Mouse (Mus musculus) liver, embryonic 14.5 days (tissue): ENCODE measurements around the gene Taar4. TPM values are rescaled to one million over a fixed set of nuclear protein-coding genes. Genes with fewer than 3 reads are reported as not detected.

ENCODE experiments used
- ATAC-seq: fragments of 200-750 bp; cut with Nextera tagmentation; 2 replicates; pipeline ENCODE4 v1.8.0; 2017; ENCODE audit warnings: moderate number of reproducible peaks, mild to moderate bottlenecking, moderate library complexity; ENCODE audit not compliant: insufficient read depth
- DNase-seq, 3 experiments: peaks; one replicate each; pipeline ENCODE4 v3.0.0-alpha.2; 2012 to 2013; ENCODE audit warnings: low read depth in 3 of 3, low spot score in 3 of 3
- H3K27ac ChIP-seq: fragments of 300-500 bp; sonication (generic); 2 replicates; pipeline ENCODE4 v1.5.1; 2014; ENCODE audit warnings: moderate library complexity, mild to moderate bottlenecking, control low read depth, inconsistent platforms
- H3K27me3 ChIP-seq: fragments of 300-500 bp; sonication (generic); 2 replicates; pipeline ENCODE4 v1.6.1; 2014; ENCODE audit warnings: mild to moderate bottlenecking, low read length, moderate library complexity; ENCODE audit not compliant: control insufficient read depth, insufficient read depth
- H3K36me3 ChIP-seq: fragments of 300-500 bp; sonication (generic); replicated peaks from 2 replicates; pipeline ENCODE4 v1.6.1; 2014; ENCODE audit warnings: low read depth; ENCODE audit not compliant: control insufficient read depth, insufficient read depth
- H3K4me1 ChIP-seq, 2 experiments: fragments of 200-500 bp in 1 of 2; fragments of 300-500 bp in 1 of 2; sonication (generic) in 1 of 2; replicated peaks; 2 replicates each; pipeline ENCODE4 v1.6.1; 2012 to 2014; ENCODE audit warnings: antibody characterized with exemption in 1 of 2, inconsistent platforms in 1 of 2, low read length in 1 of 2; ENCODE audit not compliant: control insufficient read depth in 2 of 2, insufficient read depth in 2 of 2
- H3K4me2 ChIP-seq: fragments of 300-500 bp; sonication (generic); 2 replicates; pipeline ENCODE4 v1.6.1; 2014; ENCODE audit warnings: low read depth, mild to moderate bottlenecking, control low read depth, moderate library complexity
- H3K4me3 ChIP-seq, 2 experiments: fragments of 200-500 bp in 1 of 2; fragments of 300-500 bp in 1 of 2; sonication (generic) in 1 of 2; 2 replicates each; pipeline ENCODE4 v1.5.1; 2012 to 2014; ENCODE audit warnings: low read depth in 2 of 2, low read length in 2 of 2, mild to moderate bottlenecking in 2 of 2, control low read depth in 1 of 2, inconsistent platforms in 1 of 2, moderate library complexity in 1 of 2; ENCODE audit not compliant: insufficient read depth in 1 of 2
- H3K9ac ChIP-seq: fragments of 300-500 bp; sonication (generic); replicated peaks from 2 replicates; pipeline ENCODE4 v1.6.1; 2014; ENCODE audit warnings: mild to moderate bottlenecking, control low read depth, moderate library complexity
- H3K9me3 ChIP-seq: fragments of 300-500 bp; sonication (generic); 2 replicates; pipeline ENCODE4 v1.6.1; 2016; ENCODE audit warnings: low read length, mixed read lengths; ENCODE audit not compliant: control insufficient read depth
- CTCF ChIP-seq: IDR thresholded peaks from 2 replicates; pipeline ENCODE4 v1.5.1; 2016; ENCODE audit warnings: antibody characterized with exemption, low read depth, control low read depth
- EP300 ChIP-seq: IDR thresholded peaks from 2 replicates; pipeline ENCODE4 v1.6.1; 2016; ENCODE audit warnings: antibody characterized with exemption, low read depth
- WGBS: fragments of 180-500 bp; shearing (Covaris S2); extraction: QIAGEN DNeasy Blood & Tissue Kit; methylation state at CpG from one replicate; pipeline ENCODE4 v1.1.7; 2014; ENCODE audit not compliant: insufficient replicate concordance; 5-methylcytosine and 5-hydroxymethylcytosine counted together
- polyA plus RNA-seq, 2 experiments: library from polyadenylated mRNA; depleted of rRNA in 1 of 2; stranded (reverse) in 1 of 2; unstranded in 1 of 2; fragments of >200 nt; fragmentation: Nextera tagmentation in 1 of 2; extraction: Ambion mirVana in 1 of 2; gene quantifications; 2 replicates each; pipeline versions ENCODE4 v1.2.1 to v1.2.3; 2012 to 2014

The Taar4 gene
- polyA plus RNA-seq, 2 experiments, result not detected

GRCm38 (mm10) chr10:23977958-23978357, 17.7 kb downstream of the Taar4 start:
- 42% methylated on average over 4 of the region's 4 CpGs for WGBS
- no peak for DNase-seq
- no peak for ATAC-seq
- no peak overlapping the region for H3K4me3 ChIP-seq
- 0 out of 4 replicates have a peak, but pooled peaks cover 0 to 2% of the 10 kb centered on the region in 2 experiments for H3K4me1 ChIP-seq
- H3K27me3 ChIP-seq, result no peaks in the 10 kb centered on the region
- no peaks in the 10 kb centered on the region for H3K36me3 ChIP-seq
- H3K9me3 ChIP-seq, result no peaks in the 10 kb centered on the region
- TF ChIP-seq EP300 (no peak), CTCF (no peak)
- H3K9ac ChIP-seq, result no peak overlapping the region
- H3K4me2 ChIP-seq, result no peak overlapping the region
- no peak overlapping the region for H3K27ac ChIP-seq

DNA sequence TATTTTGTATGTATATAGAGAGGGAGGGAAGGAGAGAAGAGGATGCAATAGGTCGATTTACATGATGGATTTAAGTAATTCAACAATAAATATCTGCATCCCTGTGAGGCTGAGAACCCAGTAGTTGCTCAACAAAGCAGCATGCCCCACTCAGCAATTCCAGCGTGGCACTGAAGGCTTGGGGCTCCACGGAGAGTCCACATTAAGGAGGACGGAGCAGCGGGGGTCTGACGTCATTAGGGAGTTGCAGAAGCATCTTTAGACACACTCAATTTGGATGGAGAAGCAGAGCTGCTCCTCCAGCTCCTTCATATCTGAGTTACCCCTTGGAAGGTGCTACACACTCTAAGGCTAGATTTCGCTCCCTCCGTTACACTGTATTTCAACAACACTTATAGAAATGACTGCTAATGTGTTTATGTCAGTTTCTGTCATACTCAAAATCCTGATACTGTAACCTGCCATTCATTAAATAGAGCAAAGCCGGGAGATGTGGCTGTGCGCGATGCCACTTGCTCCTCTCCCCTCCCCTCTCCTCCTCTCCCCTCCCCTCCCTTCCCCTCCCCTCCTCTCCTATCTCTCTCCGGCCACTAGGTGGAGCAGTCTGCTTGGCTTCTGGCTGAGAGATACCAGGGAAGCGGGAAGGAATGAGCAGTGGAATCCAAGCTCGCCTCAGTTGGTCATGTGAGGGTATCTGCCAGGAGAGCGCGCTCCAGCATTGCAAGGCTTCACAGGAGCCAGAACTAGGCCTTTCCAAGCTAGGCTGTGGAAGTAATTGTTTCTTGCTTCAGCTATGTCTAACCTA, 18.8 kb downstream of the Taar4 start:
- DNase-seq, result peak; percentile 30 to 46 (median 45)
- Histone ChIP-seq H3K9ac (no peak overlapping the region), H3K36me3 (no peaks in the 10 kb centered on the region), H3K27me3 (no peaks in the 10 kb centered on the region), H3K4me2 (no peak overlapping the region), H3K27ac (no peak overlapping the region), H3K9me3 (no peaks in the 10 kb centered on the region), H3K4me3 (no peak overlapping the region), H3K4me1 (0 out of 4 replicates have a peak, but pooled peaks cover 0 to 2% of the 10 kb centered on the region in 2 experiments)
- 35% methylated on average over 16 of the region's 16 CpGs for WGBS
- peak; percentile 53; the same call in 1 of the 2 replicates for ATAC-seq
- TF ChIP-seq CTCF, result peak; percentile 88
- no peak for TF ChIP-seq EP300

DNA sequence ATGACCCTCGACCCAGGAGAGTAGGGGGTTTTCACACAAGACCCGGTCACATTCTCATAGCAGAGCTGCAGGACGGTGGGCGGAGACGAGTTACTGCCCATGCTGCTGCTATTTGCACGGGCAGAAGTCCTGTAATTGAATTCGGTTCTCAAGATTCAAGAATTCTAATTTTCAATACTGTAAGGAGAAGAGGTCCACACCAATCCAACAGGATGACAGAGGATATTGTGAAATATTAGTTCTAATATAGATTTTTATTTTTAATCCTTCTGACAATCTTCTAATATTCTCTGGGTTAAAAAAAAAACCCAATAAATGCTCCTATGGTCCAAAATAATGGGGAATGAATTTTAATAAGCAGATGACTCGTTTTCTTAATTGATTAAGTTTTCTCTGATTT, 25.3 kb downstream of the Taar4 start, which contains the start of gene Taar6:
TSS of gene Taar6 (minus strand) at position 101 of the 400 bp plus-strand sequence.
- ATAC-seq (no peak), DNase-seq (no peak)
- no peak within 1 kb of the TSS for H3K4me2 ChIP-seq
- no peaks in the 10 kb centered on the region for H3K36me3 ChIP-seq
- no peak within 1 kb of the TSS for H3K4me3 ChIP-seq
- H3K9me3 ChIP-seq, result no peaks in the 10 kb centered on the region
- no peak within 1 kb of the TSS for H3K9ac ChIP-seq
- 58% methylated on average over 8 of the region's 8 CpGs for WGBS
- no peaks in the 10 kb centered on the region for H3K27me3 ChIP-seq
- no peaks in the 10 kb centered on the region for H3K4me1 ChIP-seq
- TF ChIP-seq CTCF, result no peak
- TF ChIP-seq EP300, result no peak
- no peak within 1 kb of the TSS for H3K27ac ChIP-seq

DNA sequence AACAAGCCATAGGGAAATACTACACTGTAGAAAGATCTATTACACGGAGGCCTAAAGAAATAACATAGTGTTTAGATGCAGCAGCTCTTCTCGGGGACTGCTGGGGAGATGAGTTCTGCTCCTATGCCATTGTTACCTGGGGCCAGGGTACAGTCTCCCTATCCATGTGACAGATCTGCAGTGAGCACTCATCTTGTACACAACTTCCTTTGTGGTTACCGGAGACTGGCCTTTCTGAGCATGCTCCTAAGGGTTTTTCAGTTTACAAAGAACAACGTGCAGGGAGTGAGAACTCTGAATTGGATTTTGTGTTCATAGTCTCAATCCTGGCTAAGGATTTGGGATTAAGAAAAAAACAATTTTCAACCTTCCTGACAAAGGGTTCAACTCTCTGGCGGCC, 26.1 kb downstream of the Taar4 start:
- 30% methylated on average over 5 of the region's 5 CpGs for WGBS
- Histone ChIP-seq H3K9ac (no peak overlapping the region), H3K9me3 (no peaks in the 10 kb centered on the region), H3K4me3 (no peak overlapping the region), H3K4me1 (no peaks in the 10 kb centered on the region), H3K4me2 (no peak overlapping the region), H3K36me3 (no peaks in the 10 kb centered on the region), H3K27me3 (no peaks in the 10 kb centered on the region), H3K27ac (no peak overlapping the region)
- no peak for TF ChIP-seq EP300
- no peak for TF ChIP-seq CTCF
- DNase-seq (no peak), ATAC-seq (no peak)

GRCm38 (mm10) chr10:23993381-23993780, 33.1 kb downstream of the Taar4 start, which contains the start of gene Taar7a:
Taar7a (minus strand) TSS chr10:23993481.
- Histone ChIP-seq H3K27ac (no peak within 1 kb of the TSS), H3K36me3 (no peaks in the 10 kb centered on the region), H3K4me3 (no peak within 1 kb of the TSS), H3K4me1 (no peaks in the 10 kb centered on the region), H3K9ac (no peak within 1 kb of the TSS), H3K4me2 (no peak within 1 kb of the TSS), H3K27me3 (no peaks in the 10 kb centered on the region), H3K9me3 (no peaks in the 10 kb centered on the region)
- DNase-seq (no peak), ATAC-seq (no peak)
- TF ChIP-seq CTCF (no peak), EP300 (no peak)
- 59% methylated on average over 3 of the region's 3 CpGs for WGBS
